Mouse (Mus musculus) bone marrow macrophage, adult 2 months (primary cell): ENCODE measurements around the gene Capg.

Experiments
- CTCF ChIP-seq: IDR thresholded peaks from 2 replicates; pipeline ENCODE4 v1.5.1; 2012; ENCODE audit warnings: low read depth, mild to moderate bottlenecking, low read length, moderate library complexity
- POLR2A ChIP-seq: IDR thresholded peaks from 2 replicates; pipeline ENCODE4 v1.6.1; 2012; ENCODE audit warnings: mild to moderate bottlenecking, low read depth, low read length, borderline replicate concordance

DNA sequence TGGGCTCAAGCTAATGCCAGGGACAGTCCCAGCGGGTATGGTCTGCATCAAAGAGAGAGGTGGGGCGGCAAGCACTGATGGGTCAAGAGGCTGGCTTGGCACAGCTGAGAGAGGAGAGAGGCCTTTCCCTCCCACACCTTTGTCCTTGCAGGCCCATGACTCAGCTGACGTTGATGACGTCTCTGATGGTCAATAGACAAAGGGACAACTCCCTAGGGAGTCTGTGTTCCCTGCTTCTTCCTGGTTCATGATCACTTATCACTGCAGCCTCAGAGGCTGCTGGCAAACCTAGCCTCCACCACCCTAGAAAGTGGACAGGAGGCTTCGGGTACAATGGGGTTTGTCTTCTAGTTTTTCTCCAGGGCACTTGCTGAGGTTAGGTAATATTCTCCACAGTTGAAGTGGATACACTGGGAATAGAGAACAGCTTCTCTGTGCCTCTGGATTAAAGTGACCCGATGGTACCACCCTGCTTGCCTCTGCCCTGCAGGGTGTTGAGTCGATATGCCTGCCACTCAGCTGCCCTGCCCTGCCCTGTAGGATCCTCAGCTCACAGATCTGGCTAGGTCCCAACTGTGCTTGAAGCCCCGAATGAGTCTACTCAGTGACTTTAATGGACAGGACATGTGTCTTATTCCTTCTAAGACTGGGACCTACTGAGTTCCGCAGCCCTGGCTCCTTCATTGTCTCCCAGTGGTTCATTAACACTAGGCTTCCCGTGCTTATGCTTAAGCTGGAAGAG lies 15.6 kb upstream of the Capg start:
- TF ChIP-seq CTCF (no peak), POLR2A (no peak)
